Mouse (Mus musculus) liver, adult 2 months (tissue): ENCODE measurements around the gene Mkrn1.
A peak's percentile ranks its signal among the peaks of the same experiment; 100 is the strongest.

Experiments used
- CTCF ChIP-seq: fragments of 200-500 bp; IDR thresholded peaks from 2 replicates; pipeline ENCODE4 v1.5.1; 2011; ENCODE audit warnings: low read depth, low read length, control low read depth
- POLR2A ChIP-seq: fragments of 200-500 bp; IDR thresholded peaks from 2 replicates; pipeline ENCODE4 v1.6.1; 2011; ENCODE audit warnings: low read length, control low read depth; ENCODE audit not compliant: insufficient read depth; ENCODE audit errors: extremely low read depth

GRCm38 (mm10) chr6:39419851-39420721 lies at the start of gene Mkrn1:
- TF ChIP-seq POLR2A (0 out of 2 replicates have a peak, but pooled peaks have one; percentile 42), CTCF (no peak)
